Mouse (Mus musculus) adrenal gland, adult (tissue): ENCODE measurements at regions not wholly inside any gene's neighbourhood (a gene's known extent, or its start where the extent isn't known, plus 50 kb on each side); places are given as distances from the start of the nearest gene placed in this dataset.

Source experiments
- DNase-seq, 2 experiments: peaks; one replicate each; pipeline ENCODE4 v3.0.0; 2022 to 2023; ENCODE audit warnings: low spot score in 1 of 2; ENCODE audit not compliant: inconsistent age in 2 of 2

DNA sequence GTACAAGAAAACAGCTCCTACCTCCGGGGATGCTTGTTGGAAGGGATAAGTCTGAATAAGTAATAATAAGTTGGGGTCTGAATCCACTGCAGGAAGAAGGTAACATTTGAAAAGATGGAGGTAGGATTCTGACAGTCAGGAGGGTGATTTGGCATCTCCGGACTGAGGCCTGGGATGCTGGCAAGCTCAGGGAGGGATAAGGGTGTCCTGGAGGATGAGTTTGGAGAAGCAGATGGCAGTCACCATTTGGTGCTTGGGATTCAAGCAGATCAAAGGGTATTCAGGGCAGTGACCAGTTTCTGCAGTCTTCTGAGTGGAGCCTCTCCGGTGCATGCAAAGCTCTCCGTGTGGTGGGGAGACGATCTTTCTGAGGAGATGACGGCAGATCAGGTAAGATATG is 62.9 kb upstream of the Gm2310 start:
- no peak for DNase-seq

DNA sequence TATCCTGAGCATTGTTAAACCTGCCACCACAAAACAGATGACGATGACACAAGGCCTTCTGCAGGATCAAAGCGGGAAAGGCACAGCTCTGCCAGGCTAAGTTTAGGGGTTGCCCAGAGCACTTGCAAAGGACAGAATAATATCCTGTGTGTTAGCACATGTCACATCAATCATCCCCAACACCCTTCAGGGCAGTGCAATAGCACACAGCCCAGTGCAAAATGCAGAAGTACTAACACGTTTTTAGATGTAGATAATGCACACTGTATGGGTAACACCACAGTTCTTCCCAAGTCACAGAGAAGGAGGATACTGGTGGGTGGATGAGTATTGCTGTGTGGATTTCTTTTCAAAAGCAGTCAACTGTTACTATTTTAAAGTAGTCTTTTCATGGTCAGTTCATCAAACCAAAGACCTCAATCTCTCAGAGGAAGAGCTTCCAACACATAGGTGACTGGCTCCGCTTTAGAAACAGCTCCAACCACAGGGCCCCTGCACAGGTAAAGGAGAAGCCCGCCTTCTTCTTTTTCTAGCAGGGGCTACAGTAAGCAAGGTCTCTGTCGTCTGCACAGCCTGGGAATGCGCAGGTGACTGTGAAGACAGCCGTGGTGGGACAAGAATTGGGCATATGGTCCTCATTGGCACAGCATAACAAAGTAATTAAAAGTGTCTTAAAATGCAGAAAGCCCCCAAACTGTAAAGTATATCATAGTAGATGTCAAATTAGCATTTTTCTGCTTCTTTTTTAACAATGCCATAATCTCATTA is 61.6 kb upstream of the Gm2310 start:
- DNase-seq = no peak

DNA sequence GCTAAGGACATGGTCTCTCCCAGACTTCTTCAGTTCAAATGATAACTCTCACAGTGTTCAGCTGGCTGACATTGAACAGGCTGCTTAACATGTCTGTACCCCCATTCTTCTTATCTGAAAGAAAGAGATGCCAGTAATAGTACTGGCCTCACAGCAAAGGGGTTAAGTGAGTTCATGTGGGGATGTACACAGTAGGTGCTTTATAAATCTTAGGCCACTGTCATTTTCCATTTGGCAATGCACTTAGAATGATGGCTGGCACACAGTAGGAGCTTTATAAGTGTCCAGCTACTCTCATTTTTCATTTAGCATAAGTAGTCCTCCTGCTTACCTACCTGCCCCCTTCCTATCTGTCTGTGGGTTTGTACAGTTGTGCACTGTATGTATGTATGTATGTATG is 60.3 kb upstream of the Gm2310 start:
- DNase-seq = no peak

DNA sequence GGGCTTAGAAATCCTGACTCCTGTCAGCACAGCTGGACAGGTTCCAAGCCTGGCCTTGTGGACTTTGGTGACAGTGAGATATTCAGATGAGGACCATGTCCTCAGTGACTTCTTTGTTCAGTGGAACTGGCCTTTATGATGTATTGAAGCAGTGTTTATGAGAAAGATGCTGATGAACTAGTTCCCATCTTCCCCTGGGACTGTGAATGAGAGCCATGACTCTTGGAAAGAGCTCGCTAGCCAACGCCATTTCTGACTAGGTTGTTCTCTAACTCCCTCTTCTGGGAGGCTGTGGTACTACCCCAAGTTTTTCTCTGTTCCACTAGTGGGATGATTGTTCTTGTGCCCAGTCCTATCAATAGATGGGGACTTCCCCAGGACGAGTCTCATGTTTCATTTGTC is 57.7 kb upstream of the Gm2310 start:
- peak; percentile 58 to 89 for DNase-seq

DNA sequence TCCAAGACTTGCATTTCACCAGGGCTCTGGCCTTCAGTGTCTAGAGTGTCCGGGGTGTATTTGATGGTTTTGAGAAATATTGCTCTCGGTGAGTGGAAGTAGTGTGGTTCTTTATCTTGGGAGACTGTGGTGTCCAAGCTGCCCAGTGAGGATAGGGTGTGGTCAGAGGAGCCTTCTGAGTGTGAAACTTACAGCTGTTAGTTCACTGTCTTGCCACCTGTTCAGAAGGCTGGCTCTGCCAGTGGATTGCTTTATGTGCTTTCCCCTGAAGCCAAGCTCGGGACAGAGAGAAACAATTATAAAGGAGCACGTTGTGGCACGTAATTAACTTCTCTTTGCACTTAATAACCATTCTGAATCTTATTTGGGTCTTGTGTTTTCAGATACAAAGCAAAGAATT is 57.2 kb upstream of the Gm2310 start:
- no peak for DNase-seq

DNA sequence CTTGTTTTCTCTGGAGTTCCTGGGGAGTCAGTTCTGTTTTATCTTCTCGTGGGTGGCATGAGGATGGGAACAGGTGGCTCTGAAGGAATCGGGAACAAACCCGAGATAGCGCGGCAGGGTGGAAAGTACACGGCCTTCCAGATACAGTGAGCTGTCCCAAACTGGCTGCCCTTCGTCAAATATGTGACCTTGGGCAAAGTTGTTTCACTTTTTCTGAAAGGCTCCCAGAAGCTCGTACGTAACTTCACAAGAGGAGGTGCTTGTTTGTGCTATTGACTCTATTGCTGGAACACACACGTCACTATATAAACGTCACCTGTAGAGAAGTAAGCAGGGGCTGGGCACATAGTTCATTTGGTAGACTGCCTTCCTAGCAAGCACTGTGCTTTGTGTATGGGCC is 49.9 kb upstream of the Gm2310 start:
- peak; percentile 63 to 84 for DNase-seq
